Mouse (Mus musculus): ENCODE data around the gene Cnnm4. TPM values are rescaled to one million over a fixed set of nuclear protein-coding genes. Genes with fewer than 3 reads are reported as not detected.

Gene Cnnm4
- polyA plus RNA-seq, 1 experiment from 2014 or later = 16.2 TPM

GRCm38 (mm10) chr1:36540132-36540531 lies 68.7 kb downstream of the Cnnm4 start:
- no peak overlapping the region for H3K27ac ChIP-seq (replicated peaks)
- no peak overlapping the region for H3K4me3 ChIP-seq
- peaks cover 18% of the 10 kb centered on the region for H3K4me1 ChIP-seq
- peaks cover 48% of the 10 kb centered on the region for H3K36me3 ChIP-seq (replicated peaks)
- H3K9me3 ChIP-seq = no peaks in the 10 kb centered on the region
- no peak for DNase-seq (ENCODE audit: low spot score)
- no peaks in the 10 kb centered on the region for H3K27me3 ChIP-seq (replicated peaks; ENCODE audit: low read depth, poor library complexity, severe bottlenecking)
- 93% methylated on average over 11 of the region's 11 CpGs for WGBS

GRCm38 (mm10) chr1:36540807-36541206 lies 69.4 kb downstream of the Cnnm4 start:
- DNase-seq (ENCODE audit: low spot score) = no peak
- Histone ChIP-seq H3K27ac (replicated peaks) (no peak overlapping the region), H3K4me3 (no peak overlapping the region), H3K9me3 (no peaks in the 10 kb centered on the region), H3K4me1 (peaks cover 19% of the 10 kb centered on the region), H3K27me3 (replicated peaks; ENCODE audit: low read depth, poor library complexity, severe bottlenecking) (no peaks in the 10 kb centered on the region), H3K36me3 (replicated peaks) (peaks cover 48% of the 10 kb centered on the region)
- 91% methylated on average over 12 of the region's 12 CpGs for WGBS

GRCm38 (mm10) chr1:36541844-36542243 lies 70.4 kb downstream of the Cnnm4 start:
- Histone ChIP-seq H3K36me3 (replicated peaks) (peaks cover 48% of the 10 kb centered on the region), H3K27ac (replicated peaks) (no peak overlapping the region), H3K9me3 (no peaks in the 10 kb centered on the region), H3K27me3 (replicated peaks; ENCODE audit: low read depth, poor library complexity, severe bottlenecking) (no peaks in the 10 kb centered on the region), H3K4me3 (no peak overlapping the region), H3K4me1 (peaks cover 21% of the 10 kb centered on the region)
- DNase-seq (ENCODE audit: low spot score) = no peak
- 93% methylated on average over 16 of the region's 16 CpGs for WGBS

GRCm38 (mm10) chr1:36542925-36543324 lies 71.5 kb downstream of the Cnnm4 start:
- peaks cover 45% of the 10 kb centered on the region for H3K36me3 ChIP-seq (replicated peaks)
- WGBS = 95% methylated on average over 9 of the region's 9 CpGs

GRCm38 (mm10) chr1:36545382-36545781 lies 74.0 kb downstream of the Cnnm4 start:
- WGBS = 79% methylated on average over 2 of the region's 2 CpGs
- H3K4me1 ChIP-seq = peaks cover 49% of the 10 kb centered on the region
- H3K36me3 ChIP-seq (replicated peaks) = peaks cover 49% of the 10 kb centered on the region

More at GRCm38 (mm10) chr1:36542925-36543324, 71.5 kb downstream of the Cnnm4 start:
- no peak for DNase-seq (ENCODE audit: low spot score)
- Histone ChIP-seq H3K9me3 (no peaks in the 10 kb centered on the region), H3K4me3 (no peak overlapping the region), H3K27me3 (replicated peaks; ENCODE audit: low read depth, poor library complexity, severe bottlenecking) (no peaks in the 10 kb centered on the region), H3K27ac (replicated peaks) (no peak overlapping the region), H3K4me1 (peaks cover 31% of the 10 kb centered on the region)

GRCm38 (mm10) chr1:36545845-36546600 lies 74.6 kb downstream of the Cnnm4 start:
- no peak for DNase-seq (ENCODE audit: low spot score)
- Histone ChIP-seq H3K36me3 (replicated peaks) (peaks cover 50% of the 10 kb centered on the region), H3K4me1 (peaks cover 54% of the 10 kb centered on the region), H3K9me3 (no peaks in the 10 kb centered on the region), H3K4me3 (peak overlapping the region; percentile 72), H3K27ac (replicated peaks) (no peak overlapping the region; the same call in 1 of the 2 replicates), H3K27me3 (replicated peaks; ENCODE audit: low read depth, poor library complexity, severe bottlenecking) (no peaks in the 10 kb centered on the region)
- WGBS = 73% methylated on average over 19 of the region's 19 CpGs

More at GRCm38 (mm10) chr1:36545382-36545781, 74.0 kb downstream of the Cnnm4 start:
- Histone ChIP-seq H3K4me3 (no peak overlapping the region), H3K27ac (replicated peaks) (no peak overlapping the region), H3K9me3 (no peaks in the 10 kb centered on the region), H3K27me3 (replicated peaks; ENCODE audit: low read depth, poor library complexity, severe bottlenecking) (no peaks in the 10 kb centered on the region)
- no peak for DNase-seq (ENCODE audit: low spot score)

- peak; percentile 98 for DNase-seq (ENCODE audit: low spot score)
- peak within 1 kb of the TSS; percentile 72 for H3K4me3 ChIP-seq
- peaks cover 55% of the 10 kb centered on the region for H3K4me1 ChIP-seq
- WGBS = under 1% methylated on average over 43 of the region's 43 CpGs
- H3K27ac ChIP-seq (replicated peaks) = peak within 1 kb of the TSS; percentile 89
- H3K36me3 ChIP-seq (replicated peaks) = peaks cover 50% of the 10 kb centered on the region
- no peaks in the 10 kb centered on the region for H3K27me3 ChIP-seq (replicated peaks; ENCODE audit: low read depth, poor library complexity, severe bottlenecking)
- no peaks in the 10 kb centered on the region for H3K9me3 ChIP-seq
Measured at GRCm38 (mm10) chr1:36546888-36547471, 75.6 kb downstream of the Cnnm4 start, which contains the start of gene Ankrd39. Ankrd39 (minus strand) TSS chr1:36547445.

- H3K4me3 ChIP-seq = peak overlapping the region; percentile 72; the same call in 1 of the 2 replicates
- peak; percentile 30 for DNase-seq (ENCODE audit: low spot score)
- H3K36me3 ChIP-seq (replicated peaks) = peaks cover 52% of the 10 kb centered on the region
- peaks cover 55% of the 10 kb centered on the region for H3K4me1 ChIP-seq
- WGBS = 48% methylated on average over 9 of the region's 9 CpGs
- H3K9me3 ChIP-seq = no peaks in the 10 kb centered on the region
- H3K27ac ChIP-seq (replicated peaks) = peak overlapping the region; percentile 89
- H3K27me3 ChIP-seq (replicated peaks; ENCODE audit: low read depth, poor library complexity, severe bottlenecking) = no peaks in the 10 kb centered on the region
Measured at GRCm38 (mm10) chr1:36547981-36548598, 76.7 kb downstream of the Cnnm4 start.

GRCm38 (mm10) chr1:36548771-36549170 lies 77.4 kb downstream of the Cnnm4 start:
- Histone ChIP-seq H3K36me3 (replicated peaks) (peaks cover 59% of the 10 kb centered on the region), H3K4me1 (peaks cover 58% of the 10 kb centered on the region)
- WGBS = 56% methylated on average over 8 of the region's 8 CpGs

GRCm38 (mm10) chr1:36549491-36549890 lies 78.1 kb downstream of the Cnnm4 start:
- no peak for DNase-seq (ENCODE audit: low spot score)
- WGBS = 89% methylated on average over 18 of the region's 18 CpGs
- peak overlapping the region; percentile 0; the same call in 1 of the 2 replicates for H3K4me3 ChIP-seq
- H3K27me3 ChIP-seq (replicated peaks; ENCODE audit: low read depth, poor library complexity, severe bottlenecking) = no peaks in the 10 kb centered on the region
- H3K4me1 ChIP-seq = peaks cover 65% of the 10 kb centered on the region
- peaks cover 66% of the 10 kb centered on the region for H3K36me3 ChIP-seq (replicated peaks)
- no peaks in the 10 kb centered on the region for H3K9me3 ChIP-seq
- H3K27ac ChIP-seq (replicated peaks) = no peak overlapping the region

More at GRCm38 (mm10) chr1:36548771-36549170, 77.4 kb downstream of the Cnnm4 start:
- H3K27ac ChIP-seq (replicated peaks) = no peak overlapping the region
- H3K27me3 ChIP-seq (replicated peaks; ENCODE audit: low read depth, poor library complexity, severe bottlenecking) = no peaks in the 10 kb centered on the region
- H3K9me3 ChIP-seq = no peaks in the 10 kb centered on the region
- no peak for DNase-seq (ENCODE audit: low spot score)
- peak overlapping the region; percentile 30; the same call in 1 of the 2 replicates for H3K4me3 ChIP-seq

- WGBS = 79% methylated on average over 20 of the region's 20 CpGs
- H3K4me3 ChIP-seq = peak overlapping the region; percentile 0; the same call in 1 of the 2 replicates
- peaks cover 74% of the 10 kb centered on the region for H3K36me3 ChIP-seq (replicated peaks)
- no peaks in the 10 kb centered on the region for H3K27me3 ChIP-seq (replicated peaks; ENCODE audit: low read depth, poor library complexity, severe bottlenecking)
- DNase-seq (ENCODE audit: low spot score) = no peak
- peaks cover 73% of the 10 kb centered on the region for H3K4me1 ChIP-seq
- H3K27ac ChIP-seq (replicated peaks) = no peak overlapping the region
- H3K9me3 ChIP-seq = no peaks in the 10 kb centered on the region
Measured at GRCm38 (mm10) chr1:36550075-36550863, 78.8 kb downstream of the Cnnm4 start.

- no peaks in the 10 kb centered on the region for H3K9me3 ChIP-seq
- no peak for DNase-seq (ENCODE audit: low spot score)
- peaks cover 80% of the 10 kb centered on the region for H3K36me3 ChIP-seq (replicated peaks)
- 88% methylated on average over 17 of the region's 17 CpGs for WGBS
- no peak overlapping the region for H3K27ac ChIP-seq (replicated peaks)
- no peaks in the 10 kb centered on the region for H3K27me3 ChIP-seq (replicated peaks; ENCODE audit: low read depth, poor library complexity, severe bottlenecking)
- no peak overlapping the region for H3K4me3 ChIP-seq
- peaks cover 69% of the 10 kb centered on the region for H3K4me1 ChIP-seq
Measured at GRCm38 (mm10) chr1:36551904-36552303, 80.5 kb downstream of the Cnnm4 start.

Measured in embryonic facial prominence, embryonic 10.5 days (tissue).